In genomic region chr12:112987877-112988276, GRCm38 (mm10) we compare ENCODE assay signal across 8 mouse cellular contexts. TPM values are rescaled to one million over a fixed set of nuclear protein-coding genes. Genes with fewer than 3 reads are reported as not detected.
DNase-seq lines count a peak whose midpoint lies in the region; ATAC-seq and TF ChIP-seq lines count a peak whose summit lies in the region.

No protein-coding gene starts in this region.

- peak; percentile 74 for TF ChIP-seq CTCF in layer of hippocampus, adult 2 months (conservative IDR thresholded peaks at IDR 0.05)
- peak; percentile 55 for TF ChIP-seq CTCF in bone marrow, adult 2 months (IDR thresholded peaks at IDR 0.05; ENCODE audit: control insufficient read depth, insufficient read depth, low read length)

- 73% methylated on average over 6 of the region's 6 CpGs for WGBS in bone marrow, adult 2 months

- no peak overlapping the region for H3K4me3 ChIP-seq in layer of hippocampus, adult 2 months
- H3K4me3 ChIP-seq in bone marrow, adult 2 months (replicated peaks; ENCODE audit: control insufficient read depth, low read depth, low read length): no peak overlapping the region

- 0 out of 2 replicates have a peak overlapping the region, but pooled peaks have one; percentile 5 for H3K27ac ChIP-seq in layer of hippocampus, adult 2 months
- no peak overlapping the region for H3K27ac ChIP-seq in bone marrow, adult 2 months (ENCODE audit: control insufficient read depth, insufficient read depth, low read depth, low read length, poor library complexity)

- TF ChIP-seq POLR2A in bone marrow, adult 2 months (IDR thresholded peaks at IDR 0.05; ENCODE audit: borderline replicate concordance, control insufficient read depth, low read depth, low read length): no peak

- no peak for ATAC-seq in CD4-positive, CD25-positive, alpha-beta regulatory T cell, adult 4 months

- DNase-seq in CD4-positive, CD25-positive, alpha-beta regulatory T cell, adult 2 months (ENCODE audit: low read depth, low spot score): peak; percentile 66
- DNase-seq in layer of hippocampus, adult 2 months (ENCODE audit: low spot score in 2 of 2): no peak
- DNase-seq in layer of hippocampus, adult 18-20 months (ENCODE audit: low spot score in 2 of 2): no peak
- DNase-seq in natural killer cell, adult 2 months (ENCODE audit: low spot score in 2 of 2): peak; percentile 25 to 58
- no peak for DNase-seq in frontal cortex, postnatal 36 days (ENCODE audit: low spot score in 2 of 2)
- no peak for DNase-seq in left cerebral cortex, adult 11 months (ENCODE audit: low spot score)

- H3K4me1 ChIP-seq in bone marrow, adult 2 months (ENCODE audit: control insufficient read depth, insufficient read depth, low read length): no peaks in the 10 kb centered on the region; the same call in 1 of the 2 replicates

RNA-seq across cellular contexts. Expression of gene Btbd6, which starts 11.6 kb away (rescaled TPM):
- polyA plus RNA-seq in CD4-positive, CD25-positive, alpha-beta regulatory T cell, adult 4 months (2017; shearing (Covaris generic)): 1 to 10 TPM; 7.8 to 8.7 TPM
- 10 to 100 TPM; 55.8 to 55.9 TPM for total RNA-seq in layer of hippocampus, adult 2 months (2021)
- total RNA-seq in layer of hippocampus, adult 18-20 months (2021): 10 to 100 TPM; 56.3 to 62.2 TPM
- polyA plus RNA-seq in bone marrow, adult 2 months (2011; ENCODE audit: insufficient read depth, insufficient read length, low replicate concordance, missing spikeins): 3.3 and 6.3 TPM in 2 replicates

RNA-seq across cellular contexts. Expression of gene Brf1, which starts 12.6 kb away (rescaled TPM):
- 10 to 100 TPM; 26.9 to 32.7 TPM for polyA plus RNA-seq in CD4-positive, CD25-positive, alpha-beta regulatory T cell, adult 4 months (2017; shearing (Covaris generic))
- 10 to 100 TPM; 55.6 to 57.4 TPM for total RNA-seq in layer of hippocampus, adult 2 months (2021)
- 10 to 100 TPM; 48.3 to 55.2 TPM for total RNA-seq in layer of hippocampus, adult 18-20 months (2021)
- polyA plus RNA-seq in bone marrow, adult 2 months (2011; ENCODE audit: insufficient read depth, insufficient read length, low replicate concordance, missing spikeins): 54.8 and 94.0 TPM in 2 replicates

RNA-seq across cellular contexts. Expression of gene Pacs2, which starts 26.4 kb away (rescaled TPM):
- 1 to 10 TPM; 5.8 to 7.3 TPM for polyA plus RNA-seq in CD4-positive, CD25-positive, alpha-beta regulatory T cell, adult 4 months (2017; shearing (Covaris generic))
- 10 to 100 TPM; 79.6 to 81.8 TPM for total RNA-seq in layer of hippocampus, adult 2 months (2021)
- 10 to 100 TPM; 88.3 to 90.3 TPM for total RNA-seq in layer of hippocampus, adult 18-20 months (2021)
- 25.9 and 33.7 TPM in 2 replicates for polyA plus RNA-seq in bone marrow, adult 2 months (2011; ENCODE audit: insufficient read depth, insufficient read length, low replicate concordance, missing spikeins)

RNA-seq across cellular contexts. Expression of gene Nudt14, which starts 46.0 kb away (rescaled TPM):
- 10 to 100 TPM; 38.1 to 42.5 TPM for polyA plus RNA-seq in CD4-positive, CD25-positive, alpha-beta regulatory T cell, adult 4 months (2017; shearing (Covaris generic))
- total RNA-seq in layer of hippocampus, adult 2 months (2021): 10 to 100 TPM in 1 of 2 experiments, 1 to 10 TPM in 1; 9.8 to 10.1 TPM
- 10 to 100 TPM; 12.8 to 14.6 TPM for total RNA-seq in layer of hippocampus, adult 18-20 months (2021)
- polyA plus RNA-seq in bone marrow, adult 2 months (2011; ENCODE audit: insufficient read depth, insufficient read length, low replicate concordance, missing spikeins): 7.3 and 31.0 TPM in 2 replicates

RNA-seq across cellular contexts. Expression of gene Jag2, which starts 58.3 kb away (rescaled TPM):
- polyA plus RNA-seq in CD4-positive, CD25-positive, alpha-beta regulatory T cell, adult 4 months (2017; shearing (Covaris generic)): 1 to 10 TPM; 1.1 to 2.0 TPM
- 10 to 100 TPM; 44.1 to 52.1 TPM for total RNA-seq in layer of hippocampus, adult 2 months (2021)
- 10 to 100 TPM; 42.6 to 44.2 TPM for total RNA-seq in layer of hippocampus, adult 18-20 months (2021)
- 0.77 and 6.4 TPM in 2 replicates for polyA plus RNA-seq in bone marrow, adult 2 months (2011; ENCODE audit: insufficient read depth, insufficient read length, low replicate concordance, missing spikeins)

Comparison
In these comparisons a context has a peak if more than half of its experiments do, and no peak if none do; other contexts are left out.
1. DNase-seq: peak in CD4-positive, CD25-positive, alpha-beta regulatory T cell, adult 2 months (single experiment) and natural killer cell, adult 2 months (2 of 2); none in layer of hippocampus, adult 2 months (0 of 2), layer of hippocampus, adult 18-20 months (0 of 2), frontal cortex, postnatal 36 days (0 of 2) and left cerebral cortex, adult 11 months (single experiment).